Mouse (Mus musculus) kidney, postnatal 0 days (tissue): Measurements from ENCODE around the gene Hunk. TPM values are rescaled to one million over a fixed set of nuclear protein-coding genes. Genes with fewer than 3 reads are reported as not detected.
A peak's percentile ranks its signal among the peaks of the same experiment; 100 is the strongest.

ENCODE experiments used
- ATAC-seq: fragments of 200-750 bp; cut with Nextera tagmentation; replicated peaks from 2 replicates; pipeline ENCODE4 v1.8.0; 2017; ENCODE audit warnings: low read depth, moderate number of reproducible peaks, moderate TSS enrichment, moderate library complexity; ENCODE audit not compliant: low FRiP score
- DNase-seq: peaks from one replicate; pipeline ENCODE4 v3.0.0-alpha.2; 2016; ENCODE audit warnings: low spot score
- H3K27ac ChIP-seq: fragments of 300-500 bp; sonication (generic); 2 replicates; pipeline ENCODE4 v1.5.1; 2014; ENCODE audit warnings: mild to moderate bottlenecking
- H3K27me3 ChIP-seq: fragments of 300-500 bp; sonication (generic); 2 replicates; pipeline ENCODE4 v1.6.1; 2014; ENCODE audit warnings: low read length, mixed read lengths; ENCODE audit not compliant: insufficient read depth
- H3K36me3 ChIP-seq: fragments of 300-500 bp; sonication (generic); 2 replicates; pipeline ENCODE4 v1.6.1; 2014; ENCODE audit warnings: low read length, mixed read lengths; ENCODE audit not compliant: insufficient read depth
- H3K4me1 ChIP-seq: fragments of 300-500 bp; sonication (generic); replicated peaks from 2 replicates; pipeline ENCODE4 v1.6.1; 2014; ENCODE audit warnings: antibody characterized with exemption, low read length, mixed read lengths; ENCODE audit not compliant: insufficient read depth
- H3K4me2 ChIP-seq: fragments of 300-500 bp; sonication (generic); 2 replicates; pipeline ENCODE4 v1.6.1; 2014; ENCODE audit warnings: mild to moderate bottlenecking, low read length, moderate library complexity, mixed read lengths
- H3K4me3 ChIP-seq: fragments of 300-500 bp; sonication (generic); replicated peaks from 2 replicates; pipeline ENCODE4 v1.5.1; 2014; ENCODE audit warnings: low read depth, low read length
- H3K9ac ChIP-seq: fragments of 300-500 bp; sonication (generic); 2 replicates; pipeline ENCODE4 v1.6.1; 2014; ENCODE audit warnings: low read depth, low read length
- H3K9me3 ChIP-seq: fragments of 300-500 bp; sonication (generic); replicated peaks from 2 replicates; pipeline ENCODE4 v1.6.1; 2016; ENCODE audit warnings: low read length, inconsistent platforms, mixed read lengths
- CTCF ChIP-seq: IDR thresholded peaks from 2 replicates; pipeline ENCODE4 v1.5.1; 2016; ENCODE audit warnings: antibody characterized with exemption, low read depth, mild to moderate bottlenecking, moderate library complexity
- WGBS: fragments of 180-500 bp; shearing (Covaris S2); extraction: QIAGEN DNeasy Blood & Tissue Kit; methylation state at CpG from one replicate; pipeline ENCODE4 v1.1.7; 2014; 5-methylcytosine and 5-hydroxymethylcytosine counted together
- polyA plus RNA-seq: library from polyadenylated mRNA; unstranded; fragments of >200 nt; fragmentation: Nextera tagmentation; extraction: Ambion mirVana; gene quantifications from 2 replicates; pipeline ENCODE4 v1.2.1, GENCODE M21; 2015

Hunk gene
- polyA plus RNA-seq, 1 experiment from 2014 or later = 6.9 TPM

GRCm38 (mm10) chr16:90412096-90413082 is 26.6 kb downstream of the Hunk start:
- Histone ChIP-seq H3K27ac (peak overlapping the region; percentile 67), H3K27me3 (no peaks in the 10 kb centered on the region), H3K36me3 (no peaks in the 10 kb centered on the region), H3K4me1 (peaks cover 13% of the 10 kb centered on the region), H3K4me3 (no peak overlapping the region), H3K9me3 (no peaks in the 10 kb centered on the region), H3K4me2 (no peak overlapping the region), H3K9ac (no peak overlapping the region)
- peak; percentile 93 for ATAC-seq
- TF ChIP-seq CTCF = no peak
- 52% methylated on average over 8 of the region's 8 CpGs for WGBS
- peak; percentile 60 for DNase-seq

DNA sequence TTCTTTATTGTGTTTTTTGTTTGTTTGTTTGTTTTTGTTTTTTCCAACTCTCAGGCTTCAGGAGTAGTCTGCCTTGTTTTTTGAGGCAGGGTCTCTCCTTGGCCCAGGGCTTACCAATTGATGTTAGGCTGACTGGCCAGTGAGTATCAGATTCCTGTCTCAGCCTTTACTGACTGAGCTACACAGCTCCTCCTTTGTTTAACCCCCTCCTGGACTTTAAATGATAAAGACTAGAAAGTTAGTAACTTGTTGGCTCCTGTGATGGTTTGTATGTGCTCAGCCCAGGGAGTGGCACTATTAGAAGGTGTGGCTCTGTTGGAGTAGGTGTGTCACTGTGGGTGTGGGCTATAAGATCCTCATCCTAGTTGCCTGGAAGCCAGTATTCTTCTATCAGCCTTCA is 30.8 kb downstream of the Hunk start:
- DNase-seq = no peak
- H3K27ac ChIP-seq = no peak overlapping the region
- no peak for TF ChIP-seq CTCF

DNA sequence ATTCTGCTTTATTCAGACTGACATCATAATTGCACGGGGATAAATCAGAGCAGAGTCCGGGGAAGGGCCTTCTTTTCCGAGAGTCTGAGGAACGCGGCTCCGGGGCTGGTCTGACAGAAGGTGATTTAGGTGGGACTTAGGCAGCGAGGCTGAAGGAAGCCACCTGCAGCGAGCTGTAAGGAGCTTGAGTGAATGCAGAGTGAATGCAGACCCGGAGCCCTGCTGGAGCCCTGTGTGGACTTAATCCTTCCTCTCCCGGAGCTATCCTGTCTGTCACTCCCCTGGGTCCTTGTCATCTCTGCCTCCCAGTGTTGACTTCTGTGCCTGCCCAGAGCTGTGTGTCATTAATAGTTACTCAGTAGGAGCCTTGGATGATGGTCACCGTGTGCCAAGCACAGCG is 32.8 kb downstream of the Hunk start:
- Histone ChIP-seq H3K36me3 (no peaks in the 10 kb centered on the region), H3K4me3 (no peak overlapping the region), H3K9ac (no peak overlapping the region), H3K27me3 (no peaks in the 10 kb centered on the region), H3K27ac (peak overlapping the region; percentile 64), H3K9me3 (no peaks in the 10 kb centered on the region), H3K4me2 (peak overlapping the region; percentile 23), H3K4me1 (peaks cover 42% of the 10 kb centered on the region)
- 4% methylated on average over 12 of the region's 12 CpGs for WGBS
- DNase-seq (peak; percentile 95), ATAC-seq (peak; percentile 75)
- no peak for TF ChIP-seq CTCF

More for the DNA sequence above, 30.8 kb downstream of the Hunk start:
- Histone ChIP-seq H3K9me3 (no peaks in the 10 kb centered on the region), H3K4me1 (peaks cover 26% of the 10 kb centered on the region), H3K27me3 (no peaks in the 10 kb centered on the region), H3K4me2 (no peak overlapping the region), H3K36me3 (no peaks in the 10 kb centered on the region), H3K4me3 (no peak overlapping the region), H3K9ac (no peak overlapping the region)
- no peak for ATAC-seq

DNA sequence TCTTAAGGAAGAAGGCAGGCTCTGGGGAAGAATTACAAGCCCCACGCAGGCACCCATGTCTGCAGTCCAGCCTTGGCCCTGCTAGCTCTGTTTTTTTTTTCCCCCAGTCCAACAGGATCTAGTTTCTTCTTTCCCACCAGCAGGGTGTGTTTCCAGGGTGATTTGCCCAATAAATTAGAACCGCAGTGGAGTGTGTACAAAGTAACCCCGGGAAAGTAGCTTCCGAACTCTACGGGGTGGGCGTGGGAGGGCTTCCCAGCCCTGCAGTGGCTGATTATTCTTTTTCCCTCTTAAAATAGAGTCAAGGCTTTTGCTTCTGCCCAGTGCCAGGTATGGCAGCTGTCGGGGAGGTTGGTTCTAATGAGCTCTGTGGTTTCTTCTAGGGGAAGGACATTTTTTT is 35.3 kb downstream of the Hunk start:
- WGBS = 7% methylated on average over 7 of the region's 7 CpGs
- peak overlapping the region; percentile 6; the same call in 1 of the 2 replicates for H3K4me2 ChIP-seq
- DNase-seq = peak; percentile 92

GRCm38 (mm10) chr16:90421551-90421950 is 35.7 kb downstream of the Hunk start:
- peak; percentile 74 for DNase-seq
- no peaks in the 10 kb centered on the region for H3K27me3 ChIP-seq
- no peaks in the 10 kb centered on the region for H3K36me3 ChIP-seq
- 20% methylated on average over 8 of the region's 8 CpGs for WGBS
- no peak overlapping the region for H3K4me3 ChIP-seq
- peak overlapping the region; percentile 6; the same call in 1 of the 2 replicates for H3K4me2 ChIP-seq
- TF ChIP-seq CTCF = no peak
- ATAC-seq = no peak
- peaks cover 47% of the 10 kb centered on the region for H3K4me1 ChIP-seq
- no peak overlapping the region for H3K9ac ChIP-seq
- no peaks in the 10 kb centered on the region for H3K9me3 ChIP-seq
- peak overlapping the region; percentile 65 for H3K27ac ChIP-seq

More for the DNA sequence above, 35.3 kb downstream of the Hunk start:
- peaks cover 47% of the 10 kb centered on the region for H3K4me1 ChIP-seq
- peak overlapping the region; percentile 65; the same call in 1 of the 2 replicates for H3K27ac ChIP-seq
- no peak overlapping the region for H3K9ac ChIP-seq
- H3K36me3 ChIP-seq = no peaks in the 10 kb centered on the region
- H3K4me3 ChIP-seq = no peak overlapping the region
- TF ChIP-seq CTCF = peak; percentile 44
- peak; percentile 29; the same call in 1 of the 2 replicates for ATAC-seq
- no peaks in the 10 kb centered on the region for H3K9me3 ChIP-seq
- H3K27me3 ChIP-seq = no peaks in the 10 kb centered on the region

DNA sequence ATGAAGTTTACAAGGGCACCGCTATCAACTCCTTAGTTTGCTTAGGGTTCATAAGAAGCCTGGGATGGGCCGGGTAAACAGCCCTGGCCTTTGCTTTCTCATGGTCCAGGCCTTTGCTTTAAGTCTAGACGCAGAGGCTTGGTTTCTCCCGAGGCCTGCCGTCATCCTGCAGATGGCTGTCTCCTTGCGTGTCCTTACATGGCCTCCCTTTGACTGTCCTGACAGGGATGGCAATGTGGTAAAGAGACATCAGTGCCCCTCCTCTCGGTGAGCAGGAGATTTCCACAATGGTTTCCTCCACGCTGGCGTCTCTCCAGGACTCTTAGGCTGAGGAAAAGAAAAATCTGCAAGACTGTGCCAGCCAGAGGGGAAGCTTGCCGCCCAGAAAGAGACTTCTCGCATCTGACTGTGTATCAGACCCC is 36.3 kb downstream of the Hunk start:
- 17% methylated on average over 11 of the region's 11 CpGs for WGBS
- H3K9me3 ChIP-seq = no peaks in the 10 kb centered on the region
- peaks cover 47% of the 10 kb centered on the region for H3K4me1 ChIP-seq
- H3K27ac ChIP-seq = peak overlapping the region; percentile 65
- no peak overlapping the region for H3K9ac ChIP-seq
- ATAC-seq = no peak
- no peak overlapping the region for H3K4me3 ChIP-seq
- H3K4me2 ChIP-seq = no peak overlapping the region
- TF ChIP-seq CTCF = no peak
- peak; percentile 32 for DNase-seq
- H3K27me3 ChIP-seq = no peaks in the 10 kb centered on the region
- no peaks in the 10 kb centered on the region for H3K36me3 ChIP-seq
